ENCODE assay signal across 11 mouse cellular contexts in the genomic region with DNA sequence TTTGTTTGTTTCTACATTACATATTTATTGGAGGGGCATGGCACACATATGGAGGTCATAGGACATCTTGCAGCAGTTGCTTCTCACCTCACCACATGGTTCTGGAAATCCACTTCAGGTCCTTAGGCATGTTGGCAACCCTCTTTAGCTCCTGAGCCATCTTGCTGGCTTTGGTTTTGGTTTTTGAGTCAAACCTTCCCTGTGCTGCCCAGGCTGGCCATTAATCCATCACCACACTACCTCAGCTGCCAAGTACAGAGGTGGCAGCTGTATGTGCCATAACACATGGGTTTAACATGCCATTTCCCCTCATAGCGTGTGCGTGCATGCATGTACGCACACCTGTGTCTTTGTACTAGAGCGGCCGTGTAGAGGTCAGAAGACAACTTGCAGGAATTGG.
"Had no signal": no experiment of that assay in that cellular context is flagged by ENCODE, and none has a peak within 500 bp of the region (broad histone marks: within the 10 kb centered on the region; RNA-seq: fewer than 3 reads in every experiment).

No protein-coding gene starts in this region.

- DNase-seq: retina, postnatal 1 day; right cerebral cortex, adult 18-20 months; right cerebral cortex, postnatal 14 days; right cerebral cortex, postnatal 25 days; right cerebral cortex, postnatal 4 days; spleen, adult 18-20 months; thymus, adult 2 months; thymus, postnatal 14 days; thymus, postnatal 25 days; thymus, postnatal 36 days; thymus, postnatal 4 days had no signal
